Mouse (Mus musculus): Measurements from ENCODE around the gene Stmn3.

Gene Stmn3

DNA sequence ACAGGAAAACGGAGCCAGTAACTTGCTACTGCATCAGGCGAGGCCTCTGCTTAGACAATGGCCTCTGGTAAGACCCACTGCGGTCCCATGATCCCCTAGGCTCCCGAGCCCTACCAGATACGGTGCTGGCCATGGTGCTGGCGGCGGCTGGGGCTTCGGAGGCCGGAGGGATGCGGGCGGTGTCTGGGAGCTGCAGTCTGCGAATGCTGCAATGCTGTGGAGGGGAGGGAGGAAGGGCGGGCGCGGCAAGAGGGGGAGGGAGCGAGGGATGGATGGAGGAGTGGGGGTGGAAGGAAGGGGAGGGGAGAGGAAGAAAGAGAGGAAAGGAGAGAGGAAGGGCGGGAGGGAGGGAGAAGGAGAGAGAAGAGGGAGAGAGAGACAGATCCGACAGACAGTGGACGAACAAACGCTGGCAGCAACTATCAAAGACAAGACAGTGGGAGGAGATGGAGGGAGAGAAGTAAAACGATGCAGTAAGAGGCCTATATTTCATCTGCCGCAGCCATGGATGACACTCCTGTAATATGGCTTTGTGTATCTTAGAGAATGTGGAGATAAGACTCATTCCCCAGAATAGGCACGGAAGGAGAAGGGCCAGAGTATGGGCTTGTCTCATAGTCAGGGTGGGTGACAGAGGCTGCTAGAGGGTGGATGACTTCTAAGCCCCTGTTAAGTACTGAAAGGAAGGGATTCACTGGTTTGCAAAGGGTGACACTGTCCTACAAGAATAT lies at the start of gene Stmn3:
Gene Stmn3 (minus strand): TSS at position 421 of the 731 bp plus-strand sequence.
- peak; percentile 37 to 44 for DNase-seq

GRCm38 (mm10) chr2:181363946-181364345 lies 49.6 kb upstream of the Stmn3 start:
- DNase-seq = no peak

DNA sequence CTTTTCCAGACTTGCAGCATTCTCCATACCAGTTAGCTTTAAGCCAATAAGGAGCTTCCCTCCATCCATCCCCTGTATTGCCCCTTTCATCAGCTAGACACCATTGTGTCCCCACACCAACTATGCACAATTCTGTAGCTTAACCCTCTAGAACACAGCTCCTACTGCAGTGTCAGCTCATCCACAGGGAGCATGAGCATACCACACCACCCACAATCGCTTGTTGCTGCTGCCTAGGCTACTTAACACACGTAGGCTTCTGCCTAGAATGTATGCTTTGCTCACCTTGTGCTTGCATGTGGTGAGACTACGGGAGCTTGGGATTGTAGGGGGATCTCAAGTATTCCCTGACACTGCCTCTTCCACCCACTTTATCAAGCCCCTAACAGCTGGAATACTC lies 42.5 kb upstream of the Stmn3 start:
- DNase-seq = no peak

GRCm38 (mm10) chr2:181342766-181343165 lies 28.5 kb upstream of the Stmn3 start:
- DNase-seq = no peak

GRCm38 (mm10) chr2:181340426-181340825 lies 26.1 kb upstream of the Stmn3 start:
- DNase-seq = no peak

GRCm38 (mm10) chr2:181334023-181334422 lies 19.7 kb upstream of the Stmn3 start:
- peak; percentile 81 to 87 for DNase-seq

DNA sequence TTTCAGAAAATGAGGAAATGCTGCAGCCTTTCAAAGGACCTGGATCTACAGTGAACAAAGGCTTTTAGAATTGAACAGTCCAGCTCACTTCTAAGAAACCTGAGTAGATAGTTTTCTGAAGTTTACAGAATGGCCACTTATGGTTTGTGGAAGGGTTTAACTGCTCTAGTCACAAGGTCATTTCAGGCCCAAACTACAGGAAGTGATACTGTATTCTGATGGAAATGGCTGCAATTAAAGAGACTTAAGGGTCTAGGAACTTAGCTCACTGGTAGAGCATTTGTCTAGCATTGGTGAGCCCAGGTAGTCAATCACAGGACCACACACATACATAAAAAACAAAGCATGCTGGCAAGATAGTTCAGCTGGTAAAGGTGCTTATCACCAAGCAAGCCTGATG lies 18.2 kb upstream of the Stmn3 start:
- no peak for DNase-seq

DNA sequence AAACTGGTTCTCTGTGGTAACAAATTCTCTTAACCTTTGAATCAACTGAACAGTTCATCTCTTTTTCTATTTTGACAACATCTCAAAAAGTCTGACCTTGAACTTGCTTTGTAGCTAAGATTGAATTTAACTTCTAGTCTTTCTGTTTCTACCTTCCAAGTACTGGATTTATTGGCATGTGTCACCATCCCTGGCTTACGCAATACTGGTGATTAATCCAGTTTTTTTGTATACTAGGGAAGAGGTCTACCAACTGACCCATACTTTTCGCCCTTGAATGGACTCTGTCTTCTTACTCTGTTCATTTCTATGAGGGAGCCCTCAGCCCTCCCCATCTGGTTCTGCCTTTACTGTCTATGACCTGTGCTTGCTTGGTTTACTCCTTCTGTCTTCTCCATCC lies 11.8 kb upstream of the Stmn3 start:
- no peak for DNase-seq

GRCm38 (mm10) chr2:181322136-181322535 lies 7.8 kb upstream of the Stmn3 start:
- no peak for DNase-seq

DNA sequence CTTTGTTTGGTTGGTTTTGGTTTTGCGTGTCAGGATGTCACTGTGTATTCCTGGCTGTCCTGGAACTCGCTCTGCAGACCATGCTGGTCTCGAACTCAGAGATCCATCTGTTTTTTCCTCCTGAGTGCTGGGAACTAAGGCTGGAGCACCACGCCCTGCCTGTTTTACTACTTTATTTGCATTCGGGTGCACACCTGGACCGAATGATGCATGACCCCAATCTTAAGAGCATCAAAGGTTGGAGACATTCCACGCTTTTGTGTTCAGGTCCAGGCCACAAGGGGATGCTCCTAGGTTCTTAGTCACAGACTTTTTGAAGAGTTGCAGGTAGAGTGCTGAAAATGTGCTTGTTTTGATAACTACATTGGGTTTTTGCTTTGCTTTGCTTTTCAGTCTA lies 5.8 kb upstream of the Stmn3 start:
- no peak for DNase-seq

GRCm38 (mm10) chr2:181319248-181320102 lies 5.2 kb upstream of the Stmn3 start, which contains the start of gene Rtel1:
Rtel1 (plus strand) TSS chr2:181319739.
- peak; percentile 87 to 88 for DNase-seq

GRCm38 (mm10) chr2:181313344-181314079 lies 788 bp downstream of the Stmn3 start:
- DNase-seq = peak in 1 of 2 experiments; percentile 11

GRCm38 (mm10) chr2:181313006-181313343 lies 1.3 kb downstream of the Stmn3 start:
- no peak for DNase-seq

GRCm38 (mm10) chr2:181312435-181312834 lies 1.9 kb downstream of the Stmn3 start:
- DNase-seq = no peak

- DNase-seq = peak; percentile 68 to 70
Observed at GRCm38 (mm10) chr2:181307144-181307804, 7.0 kb downstream of the Stmn3 start.

GRCm38 (mm10) chr2:181304944-181305343 lies 9.4 kb downstream of the Stmn3 start:
- DNase-seq = no peak

DNA sequence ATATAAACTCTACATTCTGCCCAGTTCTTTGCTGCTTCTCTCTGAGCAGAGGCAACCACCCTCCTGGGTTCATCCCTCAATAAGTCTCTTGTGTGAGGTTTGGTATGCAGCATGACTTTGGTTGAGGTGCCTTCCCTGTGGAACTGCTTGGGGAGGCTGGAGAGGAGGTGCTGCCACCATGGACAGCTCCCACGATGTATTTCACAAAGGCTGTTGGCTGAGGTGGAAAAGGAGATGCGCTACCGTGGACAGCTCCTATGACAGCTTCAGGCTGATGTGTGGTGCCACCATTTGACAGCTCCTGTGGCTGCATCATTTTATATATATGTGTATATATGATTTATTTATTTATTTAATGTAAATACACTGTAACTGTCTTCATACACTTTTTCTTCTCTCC lies 12.3 kb downstream of the Stmn3 start:
- DNase-seq = peak in 1 of 2 experiments; percentile 9

DNA sequence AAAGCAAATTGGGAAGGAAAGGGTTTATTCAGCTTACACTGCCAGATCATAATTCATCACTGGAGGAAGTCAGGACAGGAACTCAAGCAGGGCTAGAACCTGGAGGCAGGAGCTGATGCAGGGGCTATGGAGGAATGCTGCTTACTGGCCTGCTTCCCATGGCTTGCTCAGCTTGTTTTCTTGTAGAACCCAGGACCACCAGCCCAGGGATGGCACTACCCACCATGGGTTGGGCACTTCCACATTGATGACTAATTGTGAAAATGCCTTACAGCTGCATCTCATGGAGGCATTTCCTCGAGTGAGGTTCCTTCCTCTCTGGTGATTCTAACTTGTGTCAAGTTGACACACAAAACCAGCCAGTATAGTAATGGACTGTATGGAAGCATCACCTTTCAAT lies 23.4 kb downstream of the Stmn3 start:
- DNase-seq = no peak

- DNase-seq = no peak
Observed at GRCm38 (mm10) chr2:181288691-181289090, 25.6 kb downstream of the Stmn3 start.

DNA sequence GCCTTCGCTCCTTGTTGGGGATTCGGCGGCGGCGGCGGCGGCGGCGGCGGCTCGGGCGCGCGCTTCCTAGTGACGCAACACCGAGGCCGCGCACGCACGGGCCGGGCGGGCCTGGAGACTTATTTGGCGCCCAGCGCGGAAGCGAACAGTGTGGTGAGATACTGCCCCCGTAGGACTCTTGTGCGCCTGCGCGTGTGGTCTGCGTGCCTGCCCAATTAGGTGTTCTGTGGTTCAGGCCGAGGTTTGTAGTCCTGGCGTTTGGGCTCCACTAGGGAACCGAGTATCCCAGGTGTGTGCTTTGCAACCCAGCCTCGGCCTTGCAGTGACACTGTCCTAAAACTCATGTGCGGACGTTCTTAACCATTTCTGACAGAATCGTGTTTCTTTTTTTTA lies 26.3 kb downstream of the Stmn3 start, which contains the start of gene Gmeb2:
Gene Gmeb2 (minus strand): TSS at position 78 of the 393 bp plus-strand sequence.
- peak; percentile 92 for DNase-seq

- peak; percentile 79 to 81 for DNase-seq
Observed at GRCm38 (mm10) chr2:181287338-181287957, 26.9 kb downstream of the Stmn3 start.
